Mouse (Mus musculus) hindbrain, embryonic 15.5 days (tissue): Measurements from ENCODE around the gene Eif5a. TPM values are rescaled to one million over a fixed set of nuclear protein-coding genes. Genes with fewer than 3 reads are reported as not detected.
A peak's percentile ranks its signal among the peaks of the same experiment; 100 is the strongest.
"Not testable (repeated sequence)": the region's sequence is repeated elsewhere in the genome, so short reads cannot be mapped to it uniquely, and the experiment has no call there.

Experiments
- ATAC-seq: fragments of 200-750 bp; cut with Nextera tagmentation; 2 replicates; pipeline ENCODE4 v1.8.0; 2017; ENCODE audit warnings: low read depth, moderate number of reproducible peaks, moderate TSS enrichment; ENCODE audit not compliant: low FRiP score
- H3K27ac ChIP-seq: fragments of 300-500 bp; sonication (generic); replicated peaks from 2 replicates; pipeline ENCODE4 v1.5.1; 2015; ENCODE audit warnings: mild to moderate bottlenecking, inconsistent platforms
- H3K27me3 ChIP-seq: fragments of 300-500 bp; sonication (generic); 2 replicates; pipeline ENCODE4 v1.6.1; 2015; ENCODE audit warnings: control low read depth, inconsistent platforms
- H3K36me3 ChIP-seq: fragments of 300-500 bp; sonication (generic); 2 replicates; pipeline ENCODE4 v1.6.1; 2015; ENCODE audit warnings: control low read depth, inconsistent platforms
- H3K4me1 ChIP-seq: fragments of 300-500 bp; sonication (generic); replicated peaks from 2 replicates; pipeline ENCODE4 v1.6.1; 2015; ENCODE audit warnings: control low read depth, inconsistent platforms
- H3K4me2 ChIP-seq: fragments of 300-500 bp; sonication (generic); 2 replicates; pipeline ENCODE4 v1.6.1; 2015; ENCODE audit warnings: moderate library complexity, mild to moderate bottlenecking, inconsistent platforms
- H3K4me3 ChIP-seq: fragments of 300-500 bp; sonication (generic); 2 replicates; pipeline ENCODE4 v1.5.1; 2015; ENCODE audit warnings: mild to moderate bottlenecking, inconsistent platforms
- H3K9ac ChIP-seq: fragments of 300-500 bp; sonication (generic); 2 replicates; pipeline ENCODE4 v1.6.1; 2015; ENCODE audit warnings: inconsistent platforms
- H3K9me3 ChIP-seq: fragments of 300-500 bp; sonication (generic); 2 replicates; pipeline ENCODE4 v1.6.1; 2016; ENCODE audit warnings: control low read depth, inconsistent platforms
- WGBS: fragments of 180-500 bp; shearing (Covaris S2); methylation state at CpG from one replicate; pipeline ENCODE4 v1.1.7; 2015; 5-methylcytosine and 5-hydroxymethylcytosine counted together
- polyA plus RNA-seq: library from polyadenylated mRNA; unstranded; fragments of >200 nt; fragmentation: Nextera tagmentation; extraction: Ambion mirVana; gene quantifications from 2 replicates; pipeline ENCODE4 v1.2.1, GENCODE M21; 2015

The Eif5a gene
- polyA plus RNA-seq, 1 experiment from 2014 or later = 1,119 TPM

DNA sequence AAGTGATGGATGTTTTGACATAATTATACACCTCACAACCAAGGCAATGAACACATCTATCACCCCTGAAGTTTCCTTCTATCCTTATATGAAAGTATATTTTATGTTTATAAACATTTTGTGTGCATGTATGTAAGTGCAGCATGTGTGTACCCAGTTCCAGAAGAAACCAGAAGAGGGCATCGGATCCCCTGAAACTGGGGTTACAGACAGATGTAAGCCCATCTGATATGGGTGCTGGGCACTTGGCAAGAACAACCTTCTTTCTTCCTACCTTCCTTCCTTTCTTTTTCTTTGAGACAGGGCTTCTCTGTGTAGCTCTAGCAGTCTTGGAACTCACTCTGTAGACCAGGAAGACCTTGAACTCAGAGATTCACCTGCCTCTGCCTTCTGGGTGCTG lies 34.5 kb upstream of the Eif5a start:
- Histone ChIP-seq H3K9me3 (no peaks in the 10 kb centered on the region), H3K9ac (no peak overlapping the region)
- WGBS = 77% methylated on average over 1 of the region's 1 CpGs

DNA sequence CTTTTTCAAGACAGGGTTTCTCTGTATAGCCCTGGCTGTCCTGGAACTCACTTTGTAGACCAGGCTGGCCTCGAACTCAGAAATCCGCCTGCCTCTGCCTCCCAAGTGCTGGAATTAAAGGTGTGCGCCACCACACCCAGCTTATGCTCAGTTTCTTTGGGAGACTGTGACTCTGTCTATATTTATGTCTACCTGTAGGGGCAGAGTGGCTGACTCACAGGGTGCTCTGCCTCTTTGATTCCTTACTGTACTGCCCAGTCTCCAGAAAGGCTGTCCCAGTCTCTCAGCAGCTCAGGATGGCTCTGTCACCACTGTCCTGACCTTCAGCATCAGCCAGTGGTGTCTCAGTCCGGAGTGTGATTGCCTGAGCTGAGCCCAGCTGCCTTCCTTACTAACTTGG lies 33.9 kb upstream of the Eif5a start:
- not testable (repeated sequence) for H3K36me3 ChIP-seq, ATAC-seq

More for the DNA sequence above, 34.5 kb upstream of the Eif5a start:
- ATAC-seq = no peak
- Histone ChIP-seq H3K36me3 (no peaks in the 10 kb centered on the region), H3K4me3 (no peak overlapping the region), H3K27ac (no peak overlapping the region), H3K4me2 (no peak overlapping the region), H3K4me1 (no peaks in the 10 kb centered on the region), H3K27me3 (peaks cover 2% of the 10 kb centered on the region; the same call in 1 of the 2 replicates)

DNA sequence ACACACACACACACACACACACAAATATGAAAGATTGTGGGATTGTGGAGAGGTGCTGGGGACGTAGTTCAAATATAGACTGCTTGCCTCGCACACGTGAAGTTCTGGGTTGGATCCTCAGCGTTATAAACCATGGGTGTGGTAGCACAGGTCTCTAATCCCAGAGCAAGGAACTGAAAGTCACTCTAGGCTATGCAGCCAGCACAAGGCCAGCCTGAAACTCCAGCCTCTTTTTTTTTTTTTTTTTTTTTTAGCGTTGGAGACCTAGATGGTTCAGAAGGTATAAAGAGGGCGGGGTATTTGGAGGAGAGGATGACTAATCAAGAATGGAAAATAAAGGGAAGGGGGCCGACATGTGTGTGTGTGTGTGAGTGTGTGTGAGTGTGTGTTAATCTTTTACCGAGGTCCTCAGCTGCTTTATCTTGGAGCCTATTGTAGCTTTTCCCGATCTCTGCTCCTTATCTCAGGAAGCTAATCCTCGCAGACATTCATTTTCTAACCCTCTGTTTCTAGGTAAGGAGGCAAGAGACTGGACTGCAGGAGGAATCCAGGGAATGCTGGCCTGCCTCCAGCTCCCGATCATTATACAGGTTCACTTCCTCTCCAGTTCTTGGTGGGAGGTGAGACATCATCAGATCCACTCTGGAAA lies 31.6 kb upstream of the Eif5a start:
- no peak overlapping the region for H3K9ac ChIP-seq
- H3K36me3 ChIP-seq = no peaks in the 10 kb centered on the region
- ATAC-seq = no peak
- WGBS = 66% methylated on average over 11 of the region's 11 CpGs
- 0 out of 2 replicates have a peak, but pooled peaks cover 2% of the 10 kb centered on the region for H3K27me3 ChIP-seq
- peaks cover 5% of the 10 kb centered on the region for H3K4me1 ChIP-seq
- no peak overlapping the region for H3K4me3 ChIP-seq
- no peak overlapping the region for H3K27ac ChIP-seq
- no peaks in the 10 kb centered on the region for H3K9me3 ChIP-seq
- H3K4me2 ChIP-seq = no peak overlapping the region

More for the DNA sequence above, 33.9 kb upstream of the Eif5a start:
- not testable (repeated sequence) for H3K9ac ChIP-seq, H3K27me3 ChIP-seq, H3K4me3 ChIP-seq, H3K4me1 ChIP-seq, H3K4me2 ChIP-seq, H3K27ac ChIP-seq, H3K9me3 ChIP-seq
- 73% methylated on average over 4 of the region's 4 CpGs for WGBS

DNA sequence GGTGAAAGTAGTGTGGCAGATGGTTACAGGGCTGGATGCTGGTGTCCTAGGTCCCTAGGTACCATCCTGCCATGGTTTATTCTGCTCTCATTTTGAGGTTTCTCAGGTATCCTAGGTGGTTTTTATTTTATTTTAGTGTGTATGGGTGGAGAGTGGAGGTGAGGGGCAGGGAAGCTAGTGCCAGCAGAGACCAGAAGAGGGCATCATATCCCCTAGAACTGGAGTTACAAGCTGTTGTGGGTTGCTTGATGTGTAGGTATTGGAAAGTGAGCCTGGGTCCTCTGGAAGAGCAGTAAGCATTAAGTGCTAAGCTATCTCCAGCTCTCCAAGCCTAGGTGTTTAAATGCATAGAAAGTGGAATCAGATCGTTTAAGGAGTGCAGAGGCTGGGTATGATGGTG lies 30.5 kb upstream of the Eif5a start:
- Histone ChIP-seq H3K9me3 (no peaks in the 10 kb centered on the region), H3K4me1 (peaks cover 16% of the 10 kb centered on the region), H3K9ac (no peak overlapping the region), H3K36me3 (no peaks in the 10 kb centered on the region), H3K27me3 (0 out of 2 replicates have a peak, but pooled peaks cover 2% of the 10 kb centered on the region), H3K4me2 (no peak overlapping the region), H3K4me3 (no peak overlapping the region), H3K27ac (no peak overlapping the region)
- WGBS = 68% methylated on average over 1 of the region's 1 CpGs
- ATAC-seq = no peak

DNA sequence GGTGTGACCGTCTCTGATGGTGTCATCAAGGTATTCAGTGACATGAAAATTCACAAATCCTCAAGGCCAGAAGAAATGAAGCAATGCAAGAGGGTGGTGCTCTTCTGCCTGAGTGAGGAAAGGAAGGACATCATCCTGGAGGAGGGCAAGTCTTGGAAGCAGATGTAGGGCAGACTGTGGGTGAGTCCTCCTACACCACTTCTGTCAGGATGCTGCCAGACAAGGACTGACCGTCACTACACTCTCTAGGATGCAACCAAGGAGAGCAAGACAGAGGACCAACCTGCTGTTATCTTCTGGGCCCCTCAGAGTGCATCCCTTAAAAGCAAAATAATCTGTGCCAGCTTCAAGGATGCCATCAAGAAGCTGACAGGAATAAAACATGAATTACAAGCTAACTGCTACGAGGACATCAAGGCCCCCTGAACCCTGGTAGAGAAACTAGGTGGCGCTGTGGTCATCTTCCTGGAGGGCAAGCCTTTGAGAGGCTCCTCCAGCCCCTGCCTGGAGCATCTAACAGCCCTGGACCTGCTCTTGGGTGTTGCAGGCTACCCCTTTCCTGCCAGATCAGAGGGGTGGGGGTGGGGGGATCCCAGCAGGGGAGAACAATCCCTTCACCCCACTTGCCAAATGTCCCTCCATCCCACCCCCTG lies 29.2 kb upstream of the Eif5a start:
- no peaks in the 10 kb centered on the region for H3K9me3 ChIP-seq
- ATAC-seq = no peak
- 43% methylated on average over 4 of the region's 4 CpGs for WGBS
- no peak overlapping the region for H3K9ac ChIP-seq
- no peaks in the 10 kb centered on the region for H3K36me3 ChIP-seq
- H3K4me3 ChIP-seq = no peak overlapping the region
- no peak overlapping the region for H3K4me2 ChIP-seq
- H3K27me3 ChIP-seq = 0 out of 2 replicates have a peak, but pooled peaks cover 2% of the 10 kb centered on the region
- H3K27ac ChIP-seq = no peak overlapping the region
- peaks cover 16% of the 10 kb centered on the region for H3K4me1 ChIP-seq

DNA sequence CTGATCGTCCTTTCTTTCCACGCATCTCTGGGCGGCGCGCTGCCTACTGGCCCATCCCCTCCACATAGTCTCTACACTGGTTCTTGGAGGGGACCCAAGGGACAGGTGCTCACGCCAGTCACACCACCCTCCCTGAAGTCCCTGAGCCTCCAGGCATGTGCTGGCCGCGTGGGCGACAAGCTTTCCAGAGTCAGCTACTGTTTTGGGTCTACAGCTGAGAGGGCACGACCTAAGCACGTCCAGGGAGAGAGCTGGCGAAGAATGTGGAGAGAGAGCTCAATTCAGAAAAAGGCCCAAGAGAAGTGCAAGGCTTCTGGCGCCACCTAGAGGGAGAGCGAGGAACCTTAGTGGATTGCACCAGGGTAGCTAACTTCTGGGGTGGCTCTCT lies 27.0 kb upstream of the Eif5a start:
- Histone ChIP-seq H3K4me3 (peak overlapping the region; percentile 44), H3K27me3 (0 out of 2 replicates have a peak, but pooled peaks cover 2% of the 10 kb centered on the region), H3K36me3 (no peaks in the 10 kb centered on the region), H3K4me1 (peaks cover 16% of the 10 kb centered on the region), H3K4me2 (peak overlapping the region; percentile 56), H3K9me3 (no peaks in the 10 kb centered on the region), H3K27ac (no peak overlapping the region), H3K9ac (no peak overlapping the region)
- peak; percentile 46; the same call in 1 of the 2 replicates for ATAC-seq
- under 1% methylated on average over 14 of the region's 14 CpGs for WGBS

DNA sequence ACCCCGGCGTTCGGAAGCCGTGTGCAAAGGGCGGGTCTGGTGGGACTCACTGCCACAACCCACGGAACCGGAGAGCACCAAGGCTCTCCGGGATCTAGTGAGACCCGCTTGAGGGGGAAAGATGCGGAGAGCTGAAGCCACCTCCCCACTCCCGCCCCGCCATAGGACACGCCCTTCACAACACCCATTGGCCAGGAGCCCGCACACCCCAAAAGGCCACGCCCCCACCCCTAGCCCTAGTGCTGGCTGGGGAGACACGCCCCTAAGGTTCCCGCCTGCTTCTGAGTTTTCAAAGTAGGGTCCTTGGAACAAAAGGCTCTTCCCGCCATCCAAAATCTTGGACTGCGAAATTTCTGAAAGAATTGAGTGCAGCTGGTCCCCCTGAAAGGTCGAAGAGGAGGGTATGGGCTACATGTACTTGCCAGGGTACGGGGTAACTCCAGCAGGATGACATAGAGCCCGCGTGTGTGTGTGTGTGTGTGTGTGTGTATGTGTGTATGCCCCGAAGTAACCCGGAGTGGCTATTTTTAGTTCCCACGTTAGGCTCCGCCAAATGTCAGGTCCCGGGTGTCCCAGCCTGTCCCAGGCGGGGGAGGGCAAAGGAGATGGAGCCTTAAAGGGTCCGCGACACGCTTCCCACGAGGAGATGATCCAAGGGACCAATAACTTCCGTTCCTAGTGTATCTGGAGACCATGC lies 26.5 kb upstream of the Eif5a start, which contains the start of gene Slc2a4:
Gene Slc2a4 (minus strand): TSS at position 123 of the 697 bp plus-strand sequence.
- ATAC-seq = peak; percentile 88
- under 1% methylated on average over 34 of the region's 34 CpGs for WGBS

DNA sequence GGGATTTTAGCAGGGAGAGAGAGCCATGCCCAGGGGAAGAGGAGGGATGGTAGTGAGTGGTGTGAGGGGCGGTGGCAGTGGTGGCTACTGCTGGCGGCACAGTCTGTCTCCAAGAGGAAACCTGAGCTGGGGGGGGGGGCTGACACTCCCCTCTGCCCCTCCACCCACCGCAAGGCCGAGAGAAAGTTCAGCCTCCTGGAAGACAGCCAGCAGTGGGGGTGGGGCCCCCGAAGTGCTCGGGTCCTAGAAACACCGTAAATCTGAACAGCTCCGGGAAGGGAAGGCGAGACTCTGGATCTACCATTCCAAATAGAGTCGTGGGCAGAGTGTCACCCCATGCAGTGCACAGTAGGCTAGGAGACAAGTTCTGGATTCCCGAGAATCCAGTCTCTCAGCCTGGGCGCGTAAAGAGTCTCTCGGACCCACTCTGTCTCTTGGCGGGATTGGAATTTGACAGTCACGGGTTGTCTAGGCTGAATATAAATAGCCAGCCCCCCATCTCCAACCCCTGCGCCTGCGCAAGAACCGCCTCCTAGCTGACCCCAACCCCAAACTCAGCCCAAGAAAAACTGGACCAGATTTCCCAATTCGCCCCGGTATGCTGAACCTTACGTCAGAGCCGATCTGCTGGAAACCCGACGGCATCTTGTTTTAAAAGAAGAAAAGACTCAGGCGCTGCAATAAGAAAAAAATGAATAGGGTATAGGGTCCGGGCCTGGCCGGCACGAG lies 25.7 kb upstream of the Eif5a start:
- ATAC-seq = peak; percentile 16; the same call in 1 of the 2 replicates
- Histone ChIP-seq H3K4me2 (peak overlapping the region; percentile 56), H3K27ac (0 out of 2 replicates have a peak overlapping the region, but pooled peaks have one; percentile 31), H3K9me3 (no peaks in the 10 kb centered on the region), H3K27me3 (no peaks in the 10 kb centered on the region), H3K4me1 (peaks cover 16% of the 10 kb centered on the region), H3K4me3 (peak overlapping the region; percentile 44), H3K9ac (0 out of 2 replicates have a peak overlapping the region, but pooled peaks have one; percentile 18), H3K36me3 (no peaks in the 10 kb centered on the region)
- 4% methylated on average over 29 of the region's 29 CpGs for WGBS

More for the DNA sequence above, 26.5 kb upstream of the Eif5a start, which contains the start of gene Slc2a4:
- Histone ChIP-seq H3K27me3 (no peaks in the 10 kb centered on the region), H3K9me3 (no peaks in the 10 kb centered on the region), H3K9ac (0 out of 2 replicates have a peak within 1 kb of the TSS, but pooled peaks have one; percentile 18), H3K36me3 (no peaks in the 10 kb centered on the region), H3K27ac (0 out of 2 replicates have a peak within 1 kb of the TSS, but pooled peaks have one; percentile 31), H3K4me2 (peak within 1 kb of the TSS; percentile 56), H3K4me1 (peaks cover 16% of the 10 kb centered on the region), H3K4me3 (peak within 1 kb of the TSS; percentile 44)

DNA sequence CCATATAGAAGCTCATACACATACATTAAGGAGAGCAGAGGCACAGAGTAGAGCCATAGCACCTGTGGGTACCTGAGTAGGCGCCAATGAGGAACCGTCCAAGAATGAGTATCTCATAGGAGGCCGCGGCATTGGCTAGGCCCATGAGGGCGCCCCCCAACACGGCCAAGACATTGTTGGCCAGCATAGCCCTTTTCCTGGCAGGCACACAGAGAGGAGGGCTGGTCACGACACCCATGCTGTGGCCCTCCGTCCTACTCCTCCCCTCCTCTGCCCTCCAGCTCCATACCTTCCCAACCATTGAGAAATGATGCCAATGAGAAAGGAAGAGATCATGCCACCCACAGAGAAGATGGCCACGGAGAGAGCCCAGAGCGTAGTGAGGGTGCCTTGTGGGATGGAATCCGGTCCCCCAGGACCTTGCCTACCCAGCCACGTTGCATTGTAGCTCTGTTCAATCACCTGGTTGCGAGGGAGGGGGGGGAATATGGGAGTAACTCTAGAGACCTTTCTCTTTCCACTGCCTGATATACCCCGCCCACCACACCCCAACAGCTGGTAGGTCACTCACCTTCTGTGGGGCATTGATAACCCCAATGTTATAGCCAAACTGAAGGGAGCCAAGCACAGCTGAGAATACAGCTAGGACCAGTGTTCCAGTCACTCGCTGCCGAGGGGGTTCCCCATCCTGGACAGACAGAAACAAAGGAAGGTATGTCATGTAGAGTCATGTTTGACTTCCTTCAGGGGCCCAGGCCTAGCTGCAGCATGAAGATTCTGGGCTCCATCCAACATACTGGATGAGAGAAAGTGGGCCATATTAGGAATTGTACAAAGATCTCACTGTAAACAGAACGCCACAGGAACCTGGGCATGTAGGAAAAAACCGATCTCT lies 24.5 kb upstream of the Eif5a start:
- 88% methylated on average over 18 of the region's 18 CpGs for WGBS
- H3K36me3 ChIP-seq = no peaks in the 10 kb centered on the region

DNA sequence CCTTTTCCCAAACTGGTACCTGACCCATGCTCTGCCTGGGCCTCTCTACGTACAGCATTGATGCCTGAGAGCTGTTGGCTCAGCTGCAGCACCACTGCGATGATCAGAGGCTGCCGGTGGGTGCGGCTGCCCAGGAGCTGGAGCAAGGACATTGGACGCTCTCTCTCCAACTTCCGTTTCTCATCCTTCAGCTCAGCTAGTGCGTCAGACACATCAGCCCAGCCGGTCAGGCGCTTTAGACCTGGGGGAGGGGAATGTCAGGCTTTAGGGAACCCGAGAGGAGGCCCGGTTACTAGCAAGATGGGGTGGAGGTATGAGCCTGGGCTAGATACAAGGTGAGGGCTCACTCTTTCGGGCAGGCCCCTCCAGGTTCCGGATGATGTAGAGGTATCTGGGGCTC lies 23.5 kb upstream of the Eif5a start:
- no peaks in the 10 kb centered on the region for H3K36me3 ChIP-seq
- no peak overlapping the region for H3K27ac ChIP-seq
- 82% methylated on average over 13 of the region's 13 CpGs for WGBS
- H3K9ac ChIP-seq = no peak overlapping the region
- H3K27me3 ChIP-seq = no peaks in the 10 kb centered on the region
- no peak overlapping the region for H3K4me2 ChIP-seq
- H3K4me1 ChIP-seq = peaks cover 16% of the 10 kb centered on the region
- H3K9me3 ChIP-seq = no peaks in the 10 kb centered on the region
- H3K4me3 ChIP-seq = no peak overlapping the region
- ATAC-seq = no peak

More for the DNA sequence above, 24.5 kb upstream of the Eif5a start:
- Histone ChIP-seq H3K4me3 (no peak overlapping the region), H3K9me3 (no peaks in the 10 kb centered on the region), H3K27ac (no peak overlapping the region), H3K4me2 (no peak overlapping the region), H3K9ac (no peak overlapping the region), H3K27me3 (no peaks in the 10 kb centered on the region), H3K4me1 (peaks cover 16% of the 10 kb centered on the region)
- ATAC-seq = no peak

DNA sequence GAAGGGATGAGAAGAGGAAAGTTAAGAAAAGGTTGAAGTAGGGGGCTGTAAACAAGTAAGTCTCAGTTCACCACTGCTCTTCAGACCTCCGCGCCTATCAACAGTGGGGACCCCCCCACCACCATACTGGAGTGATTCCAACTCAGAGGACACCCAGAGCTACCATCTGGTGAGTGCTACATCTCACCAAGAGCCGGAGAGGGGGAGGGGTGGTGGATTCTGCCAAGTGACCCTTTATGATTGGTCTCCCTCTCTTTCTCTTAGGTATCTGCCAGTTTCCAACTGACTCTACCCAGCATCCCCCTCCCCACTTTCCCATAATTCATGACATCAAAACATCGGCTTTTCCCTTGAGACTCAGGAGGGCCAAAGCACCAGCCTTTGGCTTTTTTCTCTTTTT lies 19.2 kb upstream of the Eif5a start:
- no peak overlapping the region for H3K4me2 ChIP-seq
- WGBS = 84% methylated on average over 4 of the region's 4 CpGs
- H3K27ac ChIP-seq = no peak overlapping the region
- H3K9me3 ChIP-seq = no peaks in the 10 kb centered on the region
- H3K27me3 ChIP-seq = peaks cover 23% of the 10 kb centered on the region
- no peak overlapping the region for H3K9ac ChIP-seq
- no peaks in the 10 kb centered on the region for H3K36me3 ChIP-seq
- H3K4me1 ChIP-seq = peaks cover 11% of the 10 kb centered on the region
- no peak for ATAC-seq
- no peak overlapping the region for H3K4me3 ChIP-seq
